Mouse (Mus musculus) mouse embryonic stem cell (cell line): ENCODE measurements around the gene Lyl1.

Experiments used
- in situ Hi-C, 2 experiments: fragments of 300-500 bp; cut with MboI; formaldehyde crosslinking; loops; 1 replicate in 1 of 2; 3 replicates in 1 of 2; pipeline ENCODE4 v1.14.3; 2019 to 2020; ENCODE audit warnings: low sequenced_read_pairs in 2 of 2, low pct_unique_long_range_greater_than_20kb in 1 of 2, mixed read lengths in 1 of 2; ENCODE audit not compliant: unreplicated experiment in 1 of 2

The Lyl1 gene

GRCm38 (mm10) chr8:84697166-84698130, 3.8 kb upstream of the Lyl1 start:
- in situ Hi-C loops, result loop anchor here in 1 of 2 experiments (5.0 kb wide), 1 partner anchor 110 kb away; no protein-coding TSS in a partner anchor

- in situ Hi-C loops, result loop anchor here in 1 of 2 experiments (5.0 kb wide), 1 partner anchor 109 kb away; no protein-coding TSS in a partner anchor
Observed at GRCm38 (mm10) chr8:84698288-84698687, 3.0 kb upstream of the Lyl1 start.

- in situ Hi-C loops, result loop anchor here in 1 of 2 experiments (5.0 kb wide), 1 partner anchor 108 kb away; no protein-coding TSS in a partner anchor
Observed at GRCm38 (mm10) chr8:84698929-84699401, 2.3 kb upstream of the Lyl1 start.

- in situ Hi-C loops, result loop anchor here (5.0 kb wide), 2 partner anchors 107 to 117 kb away; no protein-coding TSS in a partner anchor
Observed at GRCm38 (mm10) chr8:84699861-84700322, 1.4 kb upstream of the Lyl1 start.

- in situ Hi-C loops, result loop anchor here in 1 of 2 experiments (5.0 kb wide), 1 partner anchor 117 kb away; no protein-coding TSS in a partner anchor
Observed at GRCm38 (mm10) chr8:84700526-84700925, 731 bp upstream of the Lyl1 start.

- in situ Hi-C loops, result loop anchor here in 1 of 2 experiments (5.0 kb wide), 1 partner anchor 115 kb away; no protein-coding TSS in a partner anchor
Observed at GRCm38 (mm10) chr8:84702561-84702960, 1.3 kb downstream of the Lyl1 start.

GRCm38 (mm10) chr8:84702963-84703465, 1.8 kb downstream of the Lyl1 start:
- in situ Hi-C loops, result loop anchor here in 1 of 2 experiments (5.0 kb wide), 1 partner anchor 114 kb away; no protein-coding TSS in a partner anchor

GRCm38 (mm10) chr8:84703466-84704249, 2.4 kb downstream of the Lyl1 start:
- in situ Hi-C loops, result loop anchor here in 1 of 2 experiments (5.0 kb wide), 1 partner anchor 114 kb away; no protein-coding TSS in a partner anchor

- in situ Hi-C loops, result loop anchor here in 1 of 2 experiments (5.0 kb wide), 1 partner anchor 113 kb away; no protein-coding TSS in a partner anchor
Observed at GRCm38 (mm10) chr8:84704356-84704755, 3.1 kb downstream of the Lyl1 start.

GRCm38 (mm10) chr8:84704867-84705831, 3.9 kb downstream of the Lyl1 start:
- in situ Hi-C loops, result loop anchor here in 1 of 2 experiments (5.0 kb wide), 1 partner anchor 112 kb away; no protein-coding TSS in a partner anchor

- in situ Hi-C loops, result no loop called here
Observed at GRCm38 (mm10) chr8:84705960-84706359, 4.7 kb downstream of the Lyl1 start.

- in situ Hi-C loops, result no loop called here
Observed at GRCm38 (mm10) chr8:84706610-84707266, 5.5 kb downstream of the Lyl1 start.

- in situ Hi-C loops, result no loop called here
Observed at GRCm38 (mm10) chr8:84707267-84707883, 6.1 kb downstream of the Lyl1 start.

- in situ Hi-C loops, result no loop called here
Observed at GRCm38 (mm10) chr8:84708071-84708541, 6.8 kb downstream of the Lyl1 start.

GRCm38 (mm10) chr8:84708774-84709475, 7.7 kb downstream of the Lyl1 start:
- in situ Hi-C loops, result no loop called here
